Mouse (Mus musculus): Measurements from ENCODE around the gene Usp5. TPM values are rescaled to one million over a fixed set of nuclear protein-coding genes. Genes with fewer than 3 reads are reported as not detected.

The Usp5 gene
- polyA plus RNA-seq, 1 experiment from 2014 or later, result 53.6 TPM

DNA sequence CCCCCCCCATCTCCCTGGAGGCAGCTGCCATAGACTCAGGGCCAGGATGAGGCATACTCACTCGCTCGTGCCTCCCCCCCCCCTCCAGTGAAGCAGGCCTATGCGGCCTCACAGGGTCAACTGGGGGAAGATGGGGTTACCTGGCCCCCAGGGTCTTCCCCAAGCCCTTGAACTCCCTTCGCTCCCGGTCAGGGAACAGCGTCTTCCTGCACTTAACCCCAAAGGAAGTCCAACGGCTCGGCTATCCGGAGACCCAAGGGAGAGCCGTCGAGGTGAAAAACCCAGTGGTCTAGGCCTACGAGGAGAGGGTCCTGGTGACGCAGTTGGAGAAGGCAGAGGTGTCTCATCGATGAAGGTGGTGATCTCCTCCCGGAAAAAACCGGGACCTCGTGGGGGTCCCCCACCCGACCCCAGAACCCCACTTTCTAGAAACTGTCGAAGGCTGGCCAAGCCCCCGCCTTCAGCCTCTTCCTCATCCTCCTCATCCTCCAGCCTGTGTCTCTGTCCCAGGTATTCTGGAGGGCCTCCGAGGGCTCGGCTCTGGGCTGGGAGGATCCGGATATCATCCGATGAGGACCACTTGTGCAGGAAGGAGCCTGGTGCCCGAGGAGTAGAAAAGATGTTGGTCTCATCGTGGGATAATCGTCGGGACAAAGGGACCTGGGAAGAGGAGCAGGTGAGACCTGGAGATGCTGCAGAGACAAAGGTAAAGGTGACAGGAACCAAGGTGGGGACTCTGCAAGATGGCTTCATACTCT is 29.5 kb upstream of the Usp5 start:
- Histone ChIP-seq H3K27ac (ENCODE audit: low read length) (no peak overlapping the region), H3K9ac (replicated peaks; ENCODE audit: low read depth) (no peak overlapping the region), H3K4me2 (replicated peaks; ENCODE audit: low read depth, low read length) (no peak overlapping the region), H3K4me3 (ENCODE audit: low read depth, low read length) (no peak overlapping the region), H3K4me1 (ENCODE audit: insufficient read depth, low read depth, low read length) (0 out of 2 replicates have a peak, but pooled peaks cover 2% of the 10 kb centered on the region), H3K9me3 (ENCODE audit: low read length) (no peaks in the 10 kb centered on the region), H3K36me3 (ENCODE audit: insufficient read depth, low read length) (no peaks in the 10 kb centered on the region), H3K27me3 (replicated peaks; ENCODE audit: insufficient read depth, low read length) (peaks cover 22% of the 10 kb centered on the region)
- ATAC-seq (no peak), DNase-seq (ENCODE audit: low spot score) (no peak)
- WGBS, result 65% methylated on average over 25 of the region's 28 CpGs
- TF ChIP-seq CTCF (IDR thresholded peaks at IDR 0.05), result no peak
- TF ChIP-seq EP300 (IDR thresholded peaks at IDR 0.05), result no peak

DNA sequence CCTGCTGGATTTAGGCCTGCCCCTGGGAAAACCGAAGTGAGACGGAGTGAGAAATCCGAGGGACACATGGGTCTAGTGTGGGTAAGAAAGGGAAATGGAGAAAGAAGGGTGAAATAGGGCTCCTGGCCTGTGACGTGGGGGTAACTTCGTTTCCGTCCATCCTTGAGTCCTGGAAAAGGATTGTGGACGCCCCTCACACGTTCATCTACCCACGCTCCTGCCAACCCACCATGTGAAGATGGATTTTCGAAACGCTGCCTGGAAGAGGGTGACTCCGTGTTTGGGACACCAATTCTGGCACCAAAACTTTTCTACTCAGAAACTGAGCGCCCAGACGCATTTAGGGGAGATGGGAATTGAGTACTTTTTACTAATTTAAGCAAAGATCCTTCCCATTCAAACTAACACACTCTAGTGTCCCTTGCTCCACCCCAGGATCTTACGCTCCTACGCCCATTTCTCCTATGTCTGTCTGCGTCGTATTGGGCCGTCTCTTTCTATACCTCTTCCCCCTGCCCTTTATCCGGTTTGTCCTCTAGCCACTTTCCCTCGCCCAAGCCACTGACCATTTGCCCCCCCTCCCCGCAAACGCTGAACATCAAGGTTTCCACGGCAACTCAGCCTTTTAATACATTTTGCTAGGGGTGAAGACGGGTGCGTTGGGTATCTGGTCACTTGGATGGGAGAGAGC is 28.7 kb upstream of the Usp5 start:
- ATAC-seq, result no peak
- H3K27ac ChIP-seq (ENCODE audit: low read length), result no peak overlapping the region
- H3K4me2 ChIP-seq (replicated peaks; ENCODE audit: low read depth, low read length), result peak overlapping the region; percentile 98
- no peaks in the 10 kb centered on the region for H3K4me1 ChIP-seq (ENCODE audit: insufficient read depth, low read depth, low read length)
- WGBS, result 21% methylated on average over 26 of the region's 26 CpGs
- no peaks in the 10 kb centered on the region for H3K36me3 ChIP-seq (ENCODE audit: insufficient read depth, low read length)
- TF ChIP-seq EP300 (IDR thresholded peaks at IDR 0.05) (no peak), CTCF (IDR thresholded peaks at IDR 0.05) (no peak)
- peaks cover 18% of the 10 kb centered on the region for H3K27me3 ChIP-seq (replicated peaks; ENCODE audit: insufficient read depth, low read length)
- H3K9ac ChIP-seq (replicated peaks; ENCODE audit: low read depth), result 0 out of 2 replicates have a peak overlapping the region, but pooled peaks have one; percentile 58
- DNase-seq (ENCODE audit: low spot score), result no peak
- H3K9me3 ChIP-seq (ENCODE audit: low read length), result no peaks in the 10 kb centered on the region
- H3K4me3 ChIP-seq (ENCODE audit: low read depth, low read length), result peak overlapping the region; percentile 66

GRCm38 (mm10) chr6:124856916-124857839 is 27.9 kb upstream of the Usp5 start, which contains the start of gene P3h3:
P3h3 (minus strand) TSS chr6:124857752.
- ATAC-seq (peak; percentile 79), DNase-seq (ENCODE audit: low spot score) (peak; percentile 80)
- peak within 1 kb of the TSS; percentile 59 for H3K27ac ChIP-seq (ENCODE audit: low read length)
- H3K36me3 ChIP-seq (ENCODE audit: insufficient read depth, low read length), result no peaks in the 10 kb centered on the region
- H3K9me3 ChIP-seq (ENCODE audit: low read length), result no peaks in the 10 kb centered on the region
- peak within 1 kb of the TSS; percentile 98 for H3K4me2 ChIP-seq (replicated peaks; ENCODE audit: low read depth, low read length)
- TF ChIP-seq EP300 (IDR thresholded peaks at IDR 0.05), result no peak
- TF ChIP-seq CTCF (IDR thresholded peaks at IDR 0.05), result peak; percentile 76
- peak within 1 kb of the TSS; percentile 66 for H3K4me3 ChIP-seq (ENCODE audit: low read depth, low read length)
- H3K4me1 ChIP-seq (ENCODE audit: insufficient read depth, low read depth, low read length), result no peaks in the 10 kb centered on the region
- H3K9ac ChIP-seq (replicated peaks; ENCODE audit: low read depth), result peak within 1 kb of the TSS; percentile 58
- 1% methylated on average over 61 of the region's 86 CpGs for WGBS
- peaks cover 12% of the 10 kb centered on the region; the same call in 1 of the 2 replicates for H3K27me3 ChIP-seq (replicated peaks; ENCODE audit: insufficient read depth, low read length)

- no peak for ATAC-seq
- Histone ChIP-seq H3K4me2 (replicated peaks; ENCODE audit: low read depth, low read length) (peak overlapping the region; percentile 98), H3K27me3 (replicated peaks; ENCODE audit: insufficient read depth, low read length) (peaks cover 9% of the 10 kb centered on the region; the same call in 1 of the 2 replicates), H3K4me1 (ENCODE audit: insufficient read depth, low read depth, low read length) (no peaks in the 10 kb centered on the region), H3K9ac (replicated peaks; ENCODE audit: low read depth) (no peak overlapping the region), H3K36me3 (ENCODE audit: insufficient read depth, low read length) (no peaks in the 10 kb centered on the region), H3K9me3 (ENCODE audit: low read length) (no peaks in the 10 kb centered on the region), H3K27ac (ENCODE audit: low read length) (no peak overlapping the region), H3K4me3 (ENCODE audit: low read depth, low read length) (0 out of 2 replicates have a peak overlapping the region, but pooled peaks have one; percentile 66)
- WGBS, result 13% methylated on average over 14 of the region's 14 CpGs
- no peak for TF ChIP-seq EP300 (IDR thresholded peaks at IDR 0.05)
- no peak for TF ChIP-seq CTCF (IDR thresholded peaks at IDR 0.05)
- DNase-seq (ENCODE audit: low spot score), result no peak
Observed at GRCm38 (mm10) chr6:124856321-124856720, 27.0 kb upstream of the Usp5 start.

DNA sequence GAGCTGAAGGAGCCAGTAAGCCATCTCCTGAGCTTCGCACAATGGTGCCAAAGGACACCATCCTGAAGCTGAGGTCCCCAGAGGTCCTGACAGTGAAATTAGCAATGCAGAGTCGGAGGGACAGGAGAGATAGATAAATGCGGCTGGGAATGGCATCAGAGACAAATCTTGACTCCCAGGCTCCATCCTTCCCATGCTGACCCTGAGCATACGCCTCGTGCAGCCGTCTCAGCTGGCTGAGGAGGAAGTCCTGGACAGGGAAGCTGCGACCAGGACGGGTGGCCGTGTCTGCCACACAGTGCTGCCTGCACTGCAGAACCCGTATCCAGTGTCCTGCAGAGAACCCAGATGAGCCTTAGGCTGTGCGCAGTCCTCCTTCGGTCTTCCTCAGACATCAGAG is 25.4 kb upstream of the Usp5 start:
- DNase-seq (ENCODE audit: low spot score) (no peak), ATAC-seq (no peak)
- Histone ChIP-seq H3K9me3 (ENCODE audit: low read length) (no peaks in the 10 kb centered on the region), H3K4me2 (replicated peaks; ENCODE audit: low read depth, low read length) (no peak overlapping the region), H3K9ac (replicated peaks; ENCODE audit: low read depth) (no peak overlapping the region), H3K36me3 (ENCODE audit: insufficient read depth, low read length) (no peaks in the 10 kb centered on the region), H3K27me3 (replicated peaks; ENCODE audit: insufficient read depth, low read length) (peaks cover 9% of the 10 kb centered on the region; the same call in 1 of the 2 replicates), H3K4me1 (ENCODE audit: insufficient read depth, low read depth, low read length) (no peaks in the 10 kb centered on the region), H3K27ac (ENCODE audit: low read length) (no peak overlapping the region), H3K4me3 (ENCODE audit: low read depth, low read length) (no peak overlapping the region)
- TF ChIP-seq CTCF (IDR thresholded peaks at IDR 0.05), result no peak
- no peak for TF ChIP-seq EP300 (IDR thresholded peaks at IDR 0.05)
- 65% methylated on average over 12 of the region's 12 CpGs for WGBS

Data from lung, postnatal 0 days (tissue).